Mouse (Mus musculus): ENCODE measurements around the gene Unc5cl.
"Not testable (repeated sequence)": the region's sequence is repeated elsewhere in the genome, so short reads cannot be mapped to it uniquely, and the experiment has no call there.

DNA sequence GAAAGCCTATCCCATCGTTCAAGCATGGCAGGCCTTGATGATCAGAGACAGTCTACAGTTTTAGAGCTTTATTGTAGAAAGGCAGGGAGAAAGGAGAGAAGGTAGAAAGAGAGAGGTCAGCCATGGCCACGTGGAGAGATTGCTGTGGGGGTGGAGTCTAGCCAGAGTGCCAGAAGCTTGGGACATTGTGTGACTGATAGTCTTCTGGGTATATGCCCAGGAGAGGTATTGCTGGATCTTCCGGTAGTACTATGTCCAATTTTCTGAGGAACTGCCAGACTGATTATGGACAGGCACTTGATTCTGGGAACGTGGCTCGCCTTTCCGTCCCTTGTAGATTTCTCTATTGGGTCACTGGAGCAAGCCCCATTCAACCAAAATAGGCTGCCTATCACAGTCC lies 19.6 kb downstream of the Unc5cl start:
- TF ChIP-seq CTCF (IDR thresholded peaks at IDR 0.05; ENCODE audit: extremely low read depth, insufficient read depth, insufficient read length, insufficient replicate concordance); POLR2A (IDR thresholded peaks at IDR 0.05; ENCODE audit: low read depth, low read length): not testable (repeated sequence)
